Mouse (Mus musculus): ENCODE results near the gene Dcdc2a. TPM values are rescaled to one million over a fixed set of nuclear protein-coding genes. Genes with fewer than 3 reads are reported as not detected.

Dcdc2a gene
- polyA plus RNA-seq (2014; fragmentation: Nextera tagmentation; extraction: Ambion mirVana) = 3.2 and 3.8 TPM in 2 replicates

GRCm38 (mm10) chr13:25055873-25056667, at the start of gene Dcdc2a:
Gene Dcdc2a, plus strand, starts transcription at chr13:25056004.
- Histone ChIP-seq H3K27ac (ENCODE audit: low read depth, low read length) (no peak within 1 kb of the TSS), H3K4me2 (replicated peaks; ENCODE audit: low read depth, low read length) (peak within 1 kb of the TSS; percentile 97), H3K4me1 (replicated peaks; ENCODE audit: control insufficient read depth, insufficient read depth, low read length) (no peaks in the 10 kb centered on the region; the same call in 1 of the 2 replicates), H3K4me3 (ENCODE audit: low read depth, low read length) (peak within 1 kb of the TSS; percentile 51), H3K36me3 (ENCODE audit: control insufficient read depth, insufficient read depth, low read length) (no peaks in the 10 kb centered on the region), H3K9ac (ENCODE audit: low read depth, low read length) (0 out of 2 replicates have a peak within 1 kb of the TSS, but pooled peaks have one; percentile 34), H3K27me3 (ENCODE audit: control insufficient read depth, insufficient read depth, low read length) (peaks cover 19% of the 10 kb centered on the region), H3K9me3 (ENCODE audit: control insufficient read depth, low read length) (no peaks in the 10 kb centered on the region)
- DNase-seq (ENCODE audit: low spot score) = peak; percentile 52
- WGBS = 4% methylated on average over 63 of the region's 63 CpGs
- peak; percentile 69 for ATAC-seq (ENCODE audit: low FRiP score)

GRCm38 (mm10) chr13:25007115-25007514, 48.7 kb upstream of the Dcdc2a start:
- Histone ChIP-seq H3K9ac (ENCODE audit: low read depth, low read length) (no peak overlapping the region), H3K27me3 (ENCODE audit: control insufficient read depth, insufficient read depth, low read length) (no peaks in the 10 kb centered on the region), H3K4me2 (replicated peaks; ENCODE audit: low read depth, low read length) (no peak overlapping the region), H3K4me3 (ENCODE audit: low read depth, low read length) (no peak overlapping the region), H3K36me3 (ENCODE audit: control insufficient read depth, insufficient read depth, low read length) (no peaks in the 10 kb centered on the region), H3K4me1 (replicated peaks; ENCODE audit: control insufficient read depth, insufficient read depth, low read length) (no peaks in the 10 kb centered on the region), H3K27ac (ENCODE audit: low read depth, low read length) (no peak overlapping the region), H3K9me3 (ENCODE audit: control insufficient read depth, low read length) (no peaks in the 10 kb centered on the region)
- DNase-seq (ENCODE audit: low spot score) (no peak), ATAC-seq (ENCODE audit: low FRiP score) (0 out of 2 replicates have a peak, but pooled peaks have one; percentile 43)
- 86% methylated on average over 6 of the region's 8 CpGs for WGBS

- Histone ChIP-seq H3K36me3 (ENCODE audit: control insufficient read depth, insufficient read depth, low read length) (no peaks in the 10 kb centered on the region), H3K4me1 (replicated peaks; ENCODE audit: control insufficient read depth, insufficient read depth, low read length) (no peaks in the 10 kb centered on the region), H3K9ac (ENCODE audit: low read depth, low read length) (no peak overlapping the region), H3K27ac (ENCODE audit: low read depth, low read length) (no peak overlapping the region), H3K9me3 (ENCODE audit: control insufficient read depth, low read length) (no peaks in the 10 kb centered on the region), H3K4me2 (replicated peaks; ENCODE audit: low read depth, low read length) (no peak overlapping the region), H3K27me3 (ENCODE audit: control insufficient read depth, insufficient read depth, low read length) (no peaks in the 10 kb centered on the region), H3K4me3 (ENCODE audit: low read depth, low read length) (no peak overlapping the region)
- WGBS = 92% methylated on average over 9 of the region's 9 CpGs
- no peak for DNase-seq (ENCODE audit: low spot score)
- ATAC-seq (ENCODE audit: low FRiP score) = no peak
Measured at GRCm38 (mm10) chr13:25018316-25018715, 37.5 kb upstream of the Dcdc2a start.

- DNase-seq (ENCODE audit: low spot score) = peak; percentile 91
- peak within 1 kb of the TSS; percentile 93 for H3K4me3 ChIP-seq (ENCODE audit: low read depth, low read length)
Measured at GRCm38 (mm10) chr13:25019793-25020539, 35.8 kb upstream of the Dcdc2a start, which contains the start of gene Mrs2. Gene Mrs2, minus strand, starts transcription at chr13:25020379.

GRCm38 (mm10) chr13:25020540-25020892, 35.3 kb upstream of the Dcdc2a start:
- peak overlapping the region; percentile 91 for H3K9ac ChIP-seq (ENCODE audit: low read depth, low read length)
- DNase-seq (ENCODE audit: low spot score) = no peak
- 60% methylated on average over 4 of the region's 4 CpGs for WGBS
- H3K27ac ChIP-seq (ENCODE audit: low read depth, low read length) = peak overlapping the region; percentile 79; the same call in 1 of the 2 replicates
- peak overlapping the region; percentile 82 for H3K4me2 ChIP-seq (replicated peaks; ENCODE audit: low read depth, low read length)
- no peaks in the 10 kb centered on the region for H3K27me3 ChIP-seq (ENCODE audit: control insufficient read depth, insufficient read depth, low read length)
- H3K4me3 ChIP-seq (ENCODE audit: low read depth, low read length) = peak overlapping the region; percentile 93
- H3K9me3 ChIP-seq (ENCODE audit: control insufficient read depth, low read length) = no peaks in the 10 kb centered on the region
- no peaks in the 10 kb centered on the region for H3K36me3 ChIP-seq (ENCODE audit: control insufficient read depth, insufficient read depth, low read length)
- H3K4me1 ChIP-seq (replicated peaks; ENCODE audit: control insufficient read depth, insufficient read depth, low read length) = no peaks in the 10 kb centered on the region
- peak; percentile 51 for ATAC-seq (ENCODE audit: low FRiP score)

More at GRCm38 (mm10) chr13:25019793-25020539, 35.8 kb upstream of the Dcdc2a start, which contains the start of gene Mrs2:
- no peaks in the 10 kb centered on the region for H3K27me3 ChIP-seq (ENCODE audit: control insufficient read depth, insufficient read depth, low read length)
- no peaks in the 10 kb centered on the region for H3K9me3 ChIP-seq (ENCODE audit: control insufficient read depth, low read length)
- no peaks in the 10 kb centered on the region for H3K4me1 ChIP-seq (replicated peaks; ENCODE audit: control insufficient read depth, insufficient read depth, low read length)
- peak within 1 kb of the TSS; percentile 82 for H3K4me2 ChIP-seq (replicated peaks; ENCODE audit: low read depth, low read length)
- peak within 1 kb of the TSS; percentile 79 for H3K27ac ChIP-seq (ENCODE audit: low read depth, low read length)
- peak within 1 kb of the TSS; percentile 91 for H3K9ac ChIP-seq (ENCODE audit: low read depth, low read length)
- ATAC-seq (ENCODE audit: low FRiP score) = peak; percentile 97
- no peaks in the 10 kb centered on the region for H3K36me3 ChIP-seq (ENCODE audit: control insufficient read depth, insufficient read depth, low read length)
- WGBS = under 1% methylated on average over 70 of the region's 84 CpGs

- Histone ChIP-seq H3K9ac (ENCODE audit: low read depth, low read length) (no peak overlapping the region), H3K27ac (ENCODE audit: low read depth, low read length) (no peak overlapping the region), H3K4me1 (replicated peaks; ENCODE audit: control insufficient read depth, insufficient read depth, low read length) (no peaks in the 10 kb centered on the region), H3K36me3 (ENCODE audit: control insufficient read depth, insufficient read depth, low read length) (no peaks in the 10 kb centered on the region), H3K9me3 (ENCODE audit: control insufficient read depth, low read length) (no peaks in the 10 kb centered on the region), H3K4me2 (replicated peaks; ENCODE audit: low read depth, low read length) (no peak overlapping the region), H3K27me3 (ENCODE audit: control insufficient read depth, insufficient read depth, low read length) (no peaks in the 10 kb centered on the region), H3K4me3 (ENCODE audit: low read depth, low read length) (no peak overlapping the region)
- DNase-seq (ENCODE audit: low spot score) = no peak
- no peak for ATAC-seq (ENCODE audit: low FRiP score)
- 75% methylated on average over 4 of the region's 4 CpGs for WGBS
Measured at GRCm38 (mm10) chr13:25022386-25022785, 33.4 kb upstream of the Dcdc2a start.

GRCm38 (mm10) chr13:25023129-25023528, 32.7 kb upstream of the Dcdc2a start:
- WGBS = 78% methylated on average over 3 of the region's 3 CpGs
- H3K36me3 ChIP-seq (ENCODE audit: control insufficient read depth, insufficient read depth, low read length) = no peaks in the 10 kb centered on the region
- no peak overlapping the region for H3K4me2 ChIP-seq (replicated peaks; ENCODE audit: low read depth, low read length)
- no peaks in the 10 kb centered on the region for H3K9me3 ChIP-seq (ENCODE audit: control insufficient read depth, low read length)
- no peak overlapping the region for H3K9ac ChIP-seq (ENCODE audit: low read depth, low read length)
- no peaks in the 10 kb centered on the region for H3K4me1 ChIP-seq (replicated peaks; ENCODE audit: control insufficient read depth, insufficient read depth, low read length)
- DNase-seq (ENCODE audit: low spot score) (no peak), ATAC-seq (ENCODE audit: low FRiP score) (no peak)
- H3K27me3 ChIP-seq (ENCODE audit: control insufficient read depth, insufficient read depth, low read length) = no peaks in the 10 kb centered on the region
- no peak overlapping the region for H3K4me3 ChIP-seq (ENCODE audit: low read depth, low read length)
- no peak overlapping the region for H3K27ac ChIP-seq (ENCODE audit: low read depth, low read length)

GRCm38 (mm10) chr13:25024655-25025054, 31.1 kb upstream of the Dcdc2a start:
- no peak overlapping the region for H3K4me3 ChIP-seq (ENCODE audit: low read depth, low read length)
- H3K36me3 ChIP-seq (ENCODE audit: control insufficient read depth, insufficient read depth, low read length) = no peaks in the 10 kb centered on the region
- H3K9me3 ChIP-seq (ENCODE audit: control insufficient read depth, low read length) = no peaks in the 10 kb centered on the region
- no peaks in the 10 kb centered on the region for H3K4me1 ChIP-seq (replicated peaks; ENCODE audit: control insufficient read depth, insufficient read depth, low read length)
- DNase-seq (ENCODE audit: low spot score) = peak; percentile 60
- no peak for ATAC-seq (ENCODE audit: low FRiP score)
- no peak overlapping the region for H3K4me2 ChIP-seq (replicated peaks; ENCODE audit: low read depth, low read length)
- no peak overlapping the region for H3K9ac ChIP-seq (ENCODE audit: low read depth, low read length)
- WGBS = 35% methylated on average over 2 of the region's 2 CpGs
- H3K27me3 ChIP-seq (ENCODE audit: control insufficient read depth, insufficient read depth, low read length) = no peaks in the 10 kb centered on the region
- no peak overlapping the region for H3K27ac ChIP-seq (ENCODE audit: low read depth, low read length)
